Mouse (Mus musculus): ENCODE measurements at regions not wholly inside any gene's neighbourhood (a gene's known extent, or its start where the extent isn't known, plus 50 kb on each side); places are given as distances from the start of the nearest gene placed in this dataset.

DNA sequence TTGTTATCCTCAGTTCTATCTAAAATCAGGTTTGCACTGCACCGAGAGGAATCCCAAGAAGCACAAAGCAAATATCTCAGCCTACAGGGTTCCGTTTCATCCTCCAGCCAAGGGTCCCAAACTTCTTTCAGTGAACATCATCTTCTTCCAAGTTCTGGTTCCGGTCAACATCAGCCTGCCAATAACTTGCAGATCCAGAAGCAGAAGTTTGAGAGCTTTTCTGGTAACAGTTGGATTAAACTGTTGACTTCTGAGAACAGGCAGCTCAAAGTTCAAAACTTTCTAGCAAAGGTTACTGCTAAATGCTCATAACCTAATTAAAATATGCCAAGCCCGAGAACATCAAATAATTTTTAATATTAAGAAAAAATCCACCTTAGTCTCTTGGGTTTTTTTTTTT lies 237.0 kb upstream of the Gm37988 start:
- no peak for TF ChIP-seq POLR2A (IDR thresholded peaks at IDR 0.05; ENCODE audit: control insufficient read depth, low read depth, low read length)
- TF ChIP-seq CTCF (IDR thresholded peaks at IDR 0.05; ENCODE audit: control insufficient read depth, insufficient read depth, insufficient replicate concordance, low read depth, low read length), result no peak
- no peak overlapping the region for H3K27ac ChIP-seq (ENCODE audit: control insufficient read depth, insufficient read depth, low read depth, low read length)
- no peaks in the 10 kb centered on the region for H3K27me3 ChIP-seq (ENCODE audit: control insufficient read depth, insufficient read depth, low read length)
- no peaks in the 10 kb centered on the region; the same call in 1 of the 2 replicates for H3K4me1 ChIP-seq (ENCODE audit: control insufficient read depth, insufficient read depth, low read length)
- H3K36me3 ChIP-seq (ENCODE audit: control insufficient read depth, insufficient read depth, low read length), result no peaks in the 10 kb centered on the region
- H3K4me3 ChIP-seq (ENCODE audit: control insufficient read depth, low read depth, low read length), result no peak overlapping the region

DNA sequence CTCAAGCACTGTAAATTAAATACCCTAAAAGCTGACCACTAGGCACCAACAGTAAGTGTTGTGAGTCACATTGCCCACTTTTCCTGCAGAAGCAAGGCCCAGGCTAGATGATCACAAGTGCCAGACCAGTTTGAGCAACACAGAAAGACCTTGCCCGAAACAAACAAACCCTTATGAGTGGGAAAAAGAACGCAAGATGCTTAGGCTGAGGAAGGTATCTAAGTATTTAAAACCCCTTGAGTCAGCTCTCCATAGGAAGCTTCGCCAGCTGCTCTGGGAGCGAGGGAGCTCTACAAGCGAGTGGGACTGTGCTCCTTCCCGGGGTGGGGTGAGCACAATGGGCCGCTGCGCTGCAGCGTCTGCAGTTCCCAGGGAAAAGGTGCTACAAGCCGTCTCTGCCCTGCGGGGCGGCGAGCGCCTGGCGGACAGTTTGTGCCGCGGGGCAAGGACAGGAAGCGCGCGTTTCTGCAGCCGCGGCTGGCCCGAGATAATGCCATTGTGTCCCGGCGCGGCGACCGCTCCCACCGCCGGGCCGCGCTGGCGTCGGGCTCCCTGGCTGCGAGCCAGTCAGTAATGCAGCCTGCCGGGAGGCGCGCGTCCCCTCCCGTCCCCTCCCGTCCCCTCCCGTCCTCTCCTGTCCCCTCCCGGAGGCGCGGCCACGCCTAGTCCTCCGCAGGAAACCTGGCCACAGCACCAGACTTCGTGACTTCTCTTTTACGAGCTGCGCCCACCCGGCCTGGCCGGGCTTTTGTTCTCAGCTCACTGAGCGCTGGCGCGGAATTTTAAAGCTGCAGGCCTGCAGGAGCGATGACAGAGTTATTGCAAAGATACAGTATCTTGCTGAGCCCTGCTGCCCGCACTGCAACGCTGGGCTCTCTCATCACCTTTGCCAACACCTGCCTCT lies 236.1 kb upstream of the Gm37988 start:
- H3K27ac ChIP-seq (ENCODE audit: control insufficient read depth, insufficient read depth, low read depth, low read length), result no peak overlapping the region
- no peaks in the 10 kb centered on the region for H3K36me3 ChIP-seq (ENCODE audit: control insufficient read depth, insufficient read depth, low read length)
- H3K27me3 ChIP-seq (ENCODE audit: control insufficient read depth, insufficient read depth, low read length), result no peaks in the 10 kb centered on the region
- H3K4me1 ChIP-seq (ENCODE audit: control insufficient read depth, insufficient read depth, low read length), result no peaks in the 10 kb centered on the region; the same call in 1 of the 2 replicates
- H3K4me3 ChIP-seq (ENCODE audit: control insufficient read depth, low read depth, low read length), result peak overlapping the region; percentile 4
- TF ChIP-seq POLR2A (IDR thresholded peaks at IDR 0.05; ENCODE audit: control insufficient read depth, low read depth, low read length), result no peak
- no peak for TF ChIP-seq CTCF (IDR thresholded peaks at IDR 0.05; ENCODE audit: control insufficient read depth, insufficient read depth, insufficient replicate concordance, low read depth, low read length)

GRCm38 (mm10) chr1:4572311-4572710 lies 235.4 kb upstream of the Gm37988 start:
- Histone ChIP-seq H3K36me3 (ENCODE audit: control insufficient read depth, insufficient read depth, low read length) (no peaks in the 10 kb centered on the region), H3K27me3 (ENCODE audit: control insufficient read depth, insufficient read depth, low read length) (no peaks in the 10 kb centered on the region), H3K27ac (ENCODE audit: control insufficient read depth, insufficient read depth, low read depth, low read length) (no peak overlapping the region), H3K4me3 (ENCODE audit: control insufficient read depth, low read depth, low read length) (no peak overlapping the region), H3K4me1 (ENCODE audit: control insufficient read depth, insufficient read depth, low read length) (no peaks in the 10 kb centered on the region; the same call in 1 of the 2 replicates)
- TF ChIP-seq CTCF (IDR thresholded peaks at IDR 0.05; ENCODE audit: control insufficient read depth, insufficient read depth, insufficient replicate concordance, low read depth, low read length) (no peak), POLR2A (IDR thresholded peaks at IDR 0.05; ENCODE audit: control insufficient read depth, low read depth, low read length) (no peak)

DNA sequence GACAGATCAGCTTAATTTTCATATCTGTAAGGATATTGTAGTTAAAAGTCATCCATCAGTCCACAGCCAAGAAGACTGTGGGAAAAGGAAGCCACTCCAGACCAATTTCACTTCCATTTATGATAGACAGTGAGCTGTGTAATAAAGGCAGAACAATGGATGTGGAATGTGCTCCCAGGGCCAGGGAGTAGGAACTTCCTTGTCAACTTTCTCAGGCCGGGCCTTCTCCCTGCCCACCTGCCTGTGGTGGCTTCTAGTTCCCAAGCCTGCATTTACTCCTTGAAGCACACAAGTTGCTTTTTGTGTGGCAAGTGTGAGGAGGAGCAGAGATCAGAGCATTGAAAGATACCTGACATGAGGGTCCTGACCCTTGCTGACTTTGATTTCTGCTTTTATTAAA lies 233.6 kb upstream of the Gm37988 start:
- no peaks in the 10 kb centered on the region; the same call in 1 of the 2 replicates for H3K4me1 ChIP-seq (ENCODE audit: control insufficient read depth, insufficient read depth, low read length)
- TF ChIP-seq POLR2A (IDR thresholded peaks at IDR 0.05; ENCODE audit: control insufficient read depth, low read depth, low read length) (no peak), CTCF (IDR thresholded peaks at IDR 0.05; ENCODE audit: control insufficient read depth, insufficient read depth, insufficient replicate concordance, low read depth, low read length) (no peak)
- H3K27me3 ChIP-seq (ENCODE audit: control insufficient read depth, insufficient read depth, low read length), result no peaks in the 10 kb centered on the region

DNA sequence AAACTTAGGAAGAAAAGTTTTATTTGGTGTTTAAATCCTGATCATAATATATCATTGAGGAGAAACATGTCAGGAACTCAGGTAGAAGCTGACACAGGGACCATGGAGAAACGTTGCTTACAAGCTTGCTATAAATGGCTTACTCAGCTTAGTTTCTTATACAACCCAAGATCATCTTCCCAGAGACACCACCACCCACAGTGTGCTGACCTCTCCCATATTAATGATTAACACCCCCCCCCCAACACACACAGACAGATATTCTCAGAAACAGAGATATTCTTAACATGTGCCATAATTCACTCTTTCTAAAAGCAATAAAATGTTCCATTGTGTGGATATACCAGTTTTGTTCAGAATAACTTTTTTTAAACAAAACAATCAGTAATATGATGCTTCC lies 230.7 kb upstream of the Gm37988 start:
- H3K36me3 ChIP-seq (ENCODE audit: control insufficient read depth, insufficient read depth, low read length), result no peaks in the 10 kb centered on the region
- H3K27ac ChIP-seq (ENCODE audit: control insufficient read depth, insufficient read depth, low read depth, low read length), result no peak overlapping the region
- no peaks in the 10 kb centered on the region; the same call in 1 of the 2 replicates for H3K4me1 ChIP-seq (ENCODE audit: control insufficient read depth, insufficient read depth, low read length)
- no peak overlapping the region for H3K4me3 ChIP-seq (ENCODE audit: control insufficient read depth, low read depth, low read length)
- H3K27me3 ChIP-seq (ENCODE audit: control insufficient read depth, insufficient read depth, low read length), result no peaks in the 10 kb centered on the region
- TF ChIP-seq CTCF (IDR thresholded peaks at IDR 0.05; ENCODE audit: control insufficient read depth, insufficient read depth, insufficient replicate concordance, low read depth, low read length) (no peak), POLR2A (IDR thresholded peaks at IDR 0.05; ENCODE audit: control insufficient read depth, low read depth, low read length) (no peak)

More for the DNA sequence above, 233.6 kb upstream of the Gm37988 start:
- Histone ChIP-seq H3K4me3 (ENCODE audit: control insufficient read depth, low read depth, low read length) (no peak overlapping the region), H3K27ac (ENCODE audit: control insufficient read depth, insufficient read depth, low read depth, low read length) (no peak overlapping the region), H3K36me3 (ENCODE audit: control insufficient read depth, insufficient read depth, low read length) (no peaks in the 10 kb centered on the region)

DNA sequence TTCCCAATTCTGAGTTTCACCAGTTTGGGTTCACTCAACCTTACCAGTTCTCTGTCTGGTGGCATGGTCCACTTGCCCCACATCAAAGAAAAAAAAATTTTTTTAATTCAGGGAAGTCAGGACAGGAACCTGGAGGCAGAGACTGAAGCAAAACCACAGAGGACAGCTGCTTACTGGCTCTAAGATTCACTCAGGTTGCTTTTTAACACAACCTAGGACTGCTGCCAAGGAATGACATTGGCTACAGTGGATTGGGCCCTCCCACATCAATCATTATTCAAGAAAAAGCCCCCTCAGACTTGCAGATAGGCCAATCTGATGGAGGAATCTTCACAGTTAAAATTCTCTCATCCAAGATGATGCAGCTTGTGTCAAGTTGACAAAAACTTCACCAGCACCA lies 225.2 kb upstream of the Gm37988 start:
- no peak for TF ChIP-seq CTCF (IDR thresholded peaks at IDR 0.05; ENCODE audit: control insufficient read depth, insufficient read depth, insufficient replicate concordance, low read depth, low read length)
- TF ChIP-seq POLR2A (IDR thresholded peaks at IDR 0.05; ENCODE audit: control insufficient read depth, low read depth, low read length), result no peak
- no peaks in the 10 kb centered on the region for H3K36me3 ChIP-seq (ENCODE audit: control insufficient read depth, insufficient read depth, low read length)
- no peak overlapping the region for H3K27ac ChIP-seq (ENCODE audit: control insufficient read depth, insufficient read depth, low read depth, low read length)
- no peaks in the 10 kb centered on the region for H3K27me3 ChIP-seq (ENCODE audit: control insufficient read depth, insufficient read depth, low read length)
- H3K4me1 ChIP-seq (ENCODE audit: control insufficient read depth, insufficient read depth, low read length), result no peaks in the 10 kb centered on the region
- no peak overlapping the region for H3K4me3 ChIP-seq (ENCODE audit: control insufficient read depth, low read depth, low read length)

- no peaks in the 10 kb centered on the region for H3K4me1 ChIP-seq (ENCODE audit: control insufficient read depth, insufficient read depth, low read length)
- no peak overlapping the region for H3K4me3 ChIP-seq (ENCODE audit: control insufficient read depth, low read depth, low read length)
- no peak overlapping the region for H3K27ac ChIP-seq (ENCODE audit: control insufficient read depth, insufficient read depth, low read depth, low read length)
- no peaks in the 10 kb centered on the region for H3K27me3 ChIP-seq (ENCODE audit: control insufficient read depth, insufficient read depth, low read length)
- TF ChIP-seq POLR2A (IDR thresholded peaks at IDR 0.05; ENCODE audit: control insufficient read depth, low read depth, low read length), result no peak
- no peak for TF ChIP-seq CTCF (IDR thresholded peaks at IDR 0.05; ENCODE audit: control insufficient read depth, insufficient read depth, insufficient replicate concordance, low read depth, low read length)
- H3K36me3 ChIP-seq (ENCODE audit: control insufficient read depth, insufficient read depth, low read length), result no peaks in the 10 kb centered on the region
These were observed 209.8 kb upstream of the Gm37988 start for GRCm38 (mm10) chr1:4597856-4598255.

All from testis, adult 2 months (tissue).